Comparison of ENCODE assay signal across 9 mouse cellular contexts in genomic region chr13:60686024-60686663, GRCm38 (mm10).
DNase-seq lines count a peak whose midpoint lies in the region; ATAC-seq and TF ChIP-seq lines count a peak whose summit lies in the region.
"Had no signal": no experiment of that assay in that cellular context is flagged by ENCODE, and none has a peak within 500 bp of the region (broad histone marks: within the 10 kb centered on the region; RNA-seq: fewer than 3 reads in every experiment).

No protein-coding gene starts in this region.

- H3K27me3 ChIP-seq in lung, postnatal 0 days (replicated peaks; ENCODE audit: insufficient read depth, low read length), result no peaks in the 10 kb centered on the region
- no peaks in the 10 kb centered on the region for H3K27me3 ChIP-seq in intestine, embryonic 15.5 days (replicated peaks)
- H3K27me3 ChIP-seq: hindbrain, embryonic 15.5 days had no signal

- peaks cover 41% of the 10 kb centered on the region for H3K4me1 ChIP-seq in lung, postnatal 0 days (ENCODE audit: insufficient read depth, low read depth, low read length)
- peaks cover 31% of the 10 kb centered on the region for H3K4me1 ChIP-seq in intestine, embryonic 15.5 days (replicated peaks)
- H3K4me1 ChIP-seq in olfactory bulb, adult 2 months (ENCODE audit: control insufficient read depth, insufficient read depth, low read length), result peaks cover 51% of the 10 kb centered on the region

- peak overlapping the region; percentile 78 for H3K27ac ChIP-seq in lung, postnatal 0 days (ENCODE audit: low read length)
- no peak overlapping the region for H3K27ac ChIP-seq in intestine, embryonic 15.5 days
- H3K27ac ChIP-seq in olfactory bulb, adult 2 months (ENCODE audit: insufficient read depth, low read depth, low read length), result peak overlapping the region; percentile 41

- intact Hi-C loops in heart, postnatal 36 days (cut with DNase I), result loop anchor here (5.0 kb wide), 2 partner anchors 46 to 84 kb away; partner anchors contain the start of gene Dapk1

- WGBS in lung, postnatal 0 days, result 25% methylated on average over 12 of the region's 12 CpGs
- WGBS in intestine, embryonic 15.5 days, result 18% methylated on average over 12 of the region's 12 CpGs
- 75% methylated on average over 12 of the region's 12 CpGs for WGBS in olfactory bulb, adult 2 months

- H3K9ac ChIP-seq in lung, postnatal 0 days (replicated peaks; ENCODE audit: low read depth), result no peak overlapping the region
- no peak overlapping the region for H3K9ac ChIP-seq in intestine, embryonic 15.5 days
- H3K9ac ChIP-seq: hindbrain, embryonic 15.5 days had no signal

- H3K4me2 ChIP-seq in lung, postnatal 0 days (replicated peaks; ENCODE audit: low read depth, low read length), result no peak overlapping the region; the same call in 1 of the 2 replicates
- peak overlapping the region; percentile 17; the same call in 1 of the 2 replicates for H3K4me2 ChIP-seq in intestine, embryonic 15.5 days (replicated peaks)
- H3K4me2 ChIP-seq: hindbrain, embryonic 15.5 days had no signal

- H3K4me3 ChIP-seq in lung, postnatal 0 days (ENCODE audit: low read depth, low read length), result no peak overlapping the region
- H3K4me3 ChIP-seq in intestine, embryonic 15.5 days (replicated peaks), result no peak overlapping the region
- no peak overlapping the region for H3K4me3 ChIP-seq in olfactory bulb, adult 2 months (ENCODE audit: insufficient read depth, low read depth, low read length)
- H3K4me3 ChIP-seq: hindbrain, embryonic 15.5 days had no signal

- peak; percentile 31; the same call in 1 of the 2 replicates for TF ChIP-seq EP300 in lung, postnatal 0 days (IDR thresholded peaks at IDR 0.05)

- no peaks in the 10 kb centered on the region for H3K9me3 ChIP-seq in lung, postnatal 0 days (ENCODE audit: low read length)
- H3K9me3 ChIP-seq in intestine, embryonic 15.5 days, result no peaks in the 10 kb centered on the region
- H3K9me3 ChIP-seq: hindbrain, embryonic 15.5 days had no signal

- DNase-seq in heart, adult 11 months, result peak; percentile 90
- no peak for DNase-seq in heart, postnatal 36 days
- DNase-seq in lung, postnatal 0 days (ENCODE audit: low spot score), result peak; percentile 64
- no peak for DNase-seq in lung, postnatal 25 days (ENCODE audit: low spot score)
- no peak for DNase-seq in cerebellum, postnatal 10 days
- DNase-seq in gastrocnemius, postnatal 10 days, result no peak

- ATAC-seq in lung, postnatal 0 days, result peak; percentile 10
- peak; percentile 84 for ATAC-seq in intestine, embryonic 15.5 days

- no peak for TF ChIP-seq CTCF in lung, postnatal 0 days (IDR thresholded peaks at IDR 0.05)
- no peak for TF ChIP-seq CTCF in olfactory bulb, adult 2 months (IDR thresholded peaks at IDR 0.05; ENCODE audit: insufficient read depth, low read depth, low read length)

- no peak for TF ChIP-seq POLR2A in olfactory bulb, adult 2 months (IDR thresholded peaks at IDR 0.05; ENCODE audit: insufficient read depth, low read depth, low read length)

- H3K36me3 ChIP-seq in lung, postnatal 0 days (ENCODE audit: insufficient read depth, low read length), result no peaks in the 10 kb centered on the region
- H3K36me3 ChIP-seq in intestine, embryonic 15.5 days, result no peaks in the 10 kb centered on the region
- H3K36me3 ChIP-seq: hindbrain, embryonic 15.5 days had no signal

Comparison
In these comparisons a context has a peak if more than half of its experiments do, and no peak if none do; other contexts are left out.
1. DNase-seq: peak in heart, adult 11 months (single experiment) and lung, postnatal 0 days (single experiment); none in heart, postnatal 36 days (0 of 2), lung, postnatal 25 days (single experiment), cerebellum, postnatal 10 days (0 of 2) and gastrocnemius, postnatal 10 days (single experiment).